Mouse (Mus musculus) testis, postnatal 14 days (tissue): ENCODE results near the gene Whrn.

ENCODE experiments used
- DNase-seq: peaks from one replicate; pipeline ENCODE4 v3.0.0; 2021; ENCODE audit warnings: low spot score

The Whrn gene

GRCm38 (mm10) chr4:63495915-63496278 is at the start of gene Whrn:
TSS of gene Whrn (minus strand) at chr4:63495991.
- peak; percentile 80 for DNase-seq

- no peak for DNase-seq
Measured at GRCm38 (mm10) chr4:63545231-63545958, 49.6 kb upstream of the Whrn start.

DNA sequence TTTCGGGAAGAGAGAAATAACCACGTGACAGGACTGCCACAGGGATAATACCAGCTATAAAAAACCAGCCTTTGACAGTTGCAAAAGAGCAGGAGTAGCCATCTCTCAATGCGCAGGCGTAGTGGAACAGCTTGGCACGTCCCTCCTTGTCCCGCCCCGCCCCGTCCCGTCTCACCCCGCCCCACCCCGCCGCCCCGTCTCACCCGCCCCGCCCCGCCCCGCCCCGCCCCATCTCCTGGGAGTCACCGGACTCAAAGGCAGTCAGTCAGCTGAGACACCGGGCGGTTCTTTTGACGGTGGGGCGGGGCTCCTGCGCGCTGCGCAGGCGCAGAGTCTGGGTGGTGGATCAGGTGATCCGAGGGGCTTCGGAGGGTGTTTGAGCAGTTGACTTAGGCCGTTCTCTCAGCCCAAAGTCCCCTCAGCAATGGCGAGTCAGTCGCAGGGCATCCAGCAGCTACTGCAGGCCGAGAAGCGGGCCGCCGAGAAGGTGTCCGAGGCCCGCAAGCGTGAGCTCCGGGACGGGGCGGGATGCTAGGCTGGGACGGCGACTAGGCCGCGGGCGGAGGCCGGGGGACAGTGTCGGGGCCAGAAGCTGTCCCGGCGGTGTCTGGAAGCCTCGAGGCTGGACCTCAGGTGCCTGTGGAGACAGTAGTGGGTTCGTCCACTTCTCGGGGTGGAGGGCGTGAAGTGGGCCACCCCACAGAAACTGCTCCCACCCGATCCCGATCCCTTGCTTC is 48.9 kb upstream of the Whrn start, which contains the start of gene Atp6v1g1:
Atp6v1g1 (plus strand) TSS at position 279 of the 737 bp plus-strand sequence.
- DNase-seq: peak; percentile 96

GRCm38 (mm10) chr4:63543746-63544493 is 48.1 kb upstream of the Whrn start:
- peak; percentile 38 for DNase-seq

GRCm38 (mm10) chr4:63542209-63542608 is 46.4 kb upstream of the Whrn start:
- DNase-seq: no peak

DNA sequence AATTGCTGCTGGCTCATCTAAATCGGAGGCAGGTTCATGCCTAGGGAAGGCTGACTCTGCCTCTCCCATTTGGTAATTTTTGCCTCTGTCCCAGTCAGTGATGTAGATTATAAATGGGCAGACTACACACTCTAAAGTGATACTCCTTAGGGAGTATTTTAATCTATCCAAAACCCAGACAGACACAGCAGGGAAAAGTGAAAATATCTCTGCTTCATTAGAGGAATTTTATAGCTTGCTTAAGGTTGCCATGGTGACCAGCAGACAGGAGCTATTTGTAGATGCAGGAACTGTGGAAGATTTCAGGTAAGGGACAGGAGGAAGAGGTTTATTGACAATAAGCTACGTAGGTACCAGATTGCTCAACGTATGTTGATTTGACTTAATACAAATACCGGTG is 41.8 kb upstream of the Whrn start:
- DNase-seq: no peak

GRCm38 (mm10) chr4:63530409-63530808 is 34.6 kb upstream of the Whrn start:
- no peak for DNase-seq

GRCm38 (mm10) chr4:63528946-63529345 is 33.2 kb upstream of the Whrn start:
- no peak for DNase-seq

GRCm38 (mm10) chr4:63525514-63525913 is 29.7 kb upstream of the Whrn start:
- no peak for DNase-seq

GRCm38 (mm10) chr4:63521813-63522419 is 26.1 kb upstream of the Whrn start:
- no peak for DNase-seq

DNA sequence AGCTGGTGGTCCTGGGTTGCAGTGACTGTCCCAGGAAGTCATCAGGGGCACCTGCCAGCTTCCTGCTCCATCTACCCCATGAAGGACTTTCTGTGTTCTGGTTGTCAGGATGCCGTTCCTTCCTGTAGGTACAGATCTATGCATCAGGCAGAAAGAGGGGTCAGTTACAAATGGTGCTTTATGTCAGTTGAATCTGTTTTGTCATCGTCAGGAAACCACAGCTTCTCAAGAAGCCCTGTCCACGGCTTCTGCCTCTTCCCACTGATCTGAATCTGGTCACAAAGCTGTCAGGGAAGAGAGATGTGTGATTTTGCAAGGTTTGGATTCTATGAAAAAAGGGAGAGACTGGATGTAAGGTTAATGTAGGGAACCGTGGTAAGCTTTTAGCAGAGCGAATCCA is 19.2 kb upstream of the Whrn start:
- DNase-seq: no peak

DNA sequence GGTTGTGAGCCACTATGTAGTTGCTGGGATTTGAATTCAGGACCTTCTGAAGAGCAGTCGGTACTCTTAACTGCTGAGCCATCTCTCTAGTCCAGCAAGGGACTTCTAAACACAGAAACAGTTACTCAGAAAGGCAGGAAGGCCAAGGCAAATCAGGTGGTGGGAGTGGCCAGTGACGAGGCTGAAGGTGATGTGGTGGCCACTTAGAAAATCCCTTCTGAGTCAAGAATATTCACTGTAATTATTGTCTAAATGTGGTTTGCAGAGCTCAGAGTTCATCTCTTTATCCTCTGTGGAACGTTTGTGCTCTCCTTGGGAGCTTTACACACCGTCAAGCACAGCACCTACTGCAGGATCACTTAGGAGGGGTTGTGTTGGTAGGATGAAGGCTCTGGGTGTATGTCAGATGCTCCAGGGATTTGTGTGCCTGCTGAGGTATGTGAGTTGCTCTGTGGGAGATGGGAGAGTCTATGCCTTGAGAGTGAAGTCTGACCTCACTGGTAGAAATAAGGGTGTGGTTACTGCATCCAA is 18.7 kb upstream of the Whrn start:
- no peak for DNase-seq

- DNase-seq: no peak
Measured at GRCm38 (mm10) chr4:63512921-63513320, 17.1 kb upstream of the Whrn start.

DNA sequence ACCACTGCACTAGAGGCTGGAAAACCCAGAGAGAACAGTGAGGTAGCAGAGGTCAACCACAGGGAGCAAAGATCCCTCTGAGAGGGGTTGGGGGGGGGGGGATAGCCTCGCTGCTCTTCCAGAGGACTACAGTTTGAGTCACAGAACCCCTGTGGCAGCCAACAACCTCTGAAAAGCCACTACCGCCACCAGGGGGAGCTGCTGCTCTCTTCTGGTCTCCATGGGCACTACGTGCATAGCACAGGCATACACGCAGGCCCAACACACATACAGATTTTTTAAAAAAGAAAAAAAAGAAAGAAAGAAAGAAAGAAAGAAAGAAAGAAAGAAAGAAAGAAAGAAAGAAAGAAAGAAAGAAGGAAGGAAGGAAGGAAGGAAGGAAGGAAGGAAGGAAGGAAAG is 12.4 kb upstream of the Whrn start:
- DNase-seq: peak; percentile 33

GRCm38 (mm10) chr4:63507478-63507877 is 11.7 kb upstream of the Whrn start:
- no peak for DNase-seq

- no peak for DNase-seq
Measured at GRCm38 (mm10) chr4:63503949-63504348, 8.2 kb upstream of the Whrn start.

DNA sequence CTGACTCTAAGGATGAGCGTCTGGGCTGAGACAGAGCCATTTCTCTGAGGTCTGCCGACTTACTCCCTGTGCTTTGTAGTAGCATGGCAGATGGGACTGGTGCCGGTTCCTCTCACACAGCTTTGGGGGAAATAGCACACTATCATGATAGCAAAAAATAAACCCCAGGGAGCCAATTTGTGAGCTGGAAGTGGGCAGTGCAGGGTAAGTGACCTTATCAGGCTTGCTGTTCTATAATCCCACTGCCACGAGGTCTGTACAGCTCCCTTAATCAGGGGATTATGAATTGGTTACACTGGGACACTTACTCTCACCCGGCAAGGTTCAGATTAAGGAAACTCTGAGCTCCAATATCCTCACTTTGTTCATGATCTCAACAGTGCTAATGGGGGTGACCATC is 5.3 kb upstream of the Whrn start:
- no peak for DNase-seq

DNA sequence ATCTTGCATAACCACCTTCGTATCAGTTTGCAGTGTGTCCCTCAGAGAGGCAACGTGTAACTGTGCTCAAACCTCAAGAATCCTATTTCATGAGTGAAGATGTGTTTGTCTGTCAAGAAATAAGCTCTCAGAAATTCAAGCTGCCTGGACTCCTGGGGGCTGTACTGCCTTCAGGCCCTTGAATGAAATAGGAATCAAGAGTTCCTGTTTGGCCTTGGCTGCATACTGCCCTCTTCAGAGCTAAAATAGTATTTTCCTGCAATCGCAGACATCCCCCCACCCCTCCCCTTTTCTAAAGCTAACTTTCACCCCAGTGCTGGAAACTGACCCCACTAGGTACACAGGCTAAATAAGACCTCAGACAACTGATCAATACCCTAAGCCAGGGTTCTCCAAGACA is 2.6 kb upstream of the Whrn start:
- no peak for DNase-seq

DNA sequence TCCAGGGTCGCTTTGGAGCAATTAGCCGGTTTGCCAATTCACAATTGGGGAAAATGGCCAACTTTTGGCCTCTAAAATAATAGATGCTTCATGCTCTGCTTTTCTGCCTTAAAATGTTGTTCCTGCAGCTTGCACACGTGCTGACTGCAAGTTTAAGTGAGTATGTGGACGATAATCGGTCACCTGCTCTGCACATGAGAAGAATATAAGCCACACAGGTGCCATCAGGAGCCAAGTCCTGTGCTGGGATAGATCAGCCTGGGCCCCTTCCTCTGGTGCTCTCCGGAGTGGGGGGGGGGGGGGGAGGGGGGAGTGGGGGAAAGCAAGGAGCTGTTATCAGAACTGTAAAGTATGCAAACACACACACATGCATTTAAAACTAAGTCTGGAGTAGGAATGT is 521 bp upstream of the Whrn start:
- no peak for DNase-seq

DNA sequence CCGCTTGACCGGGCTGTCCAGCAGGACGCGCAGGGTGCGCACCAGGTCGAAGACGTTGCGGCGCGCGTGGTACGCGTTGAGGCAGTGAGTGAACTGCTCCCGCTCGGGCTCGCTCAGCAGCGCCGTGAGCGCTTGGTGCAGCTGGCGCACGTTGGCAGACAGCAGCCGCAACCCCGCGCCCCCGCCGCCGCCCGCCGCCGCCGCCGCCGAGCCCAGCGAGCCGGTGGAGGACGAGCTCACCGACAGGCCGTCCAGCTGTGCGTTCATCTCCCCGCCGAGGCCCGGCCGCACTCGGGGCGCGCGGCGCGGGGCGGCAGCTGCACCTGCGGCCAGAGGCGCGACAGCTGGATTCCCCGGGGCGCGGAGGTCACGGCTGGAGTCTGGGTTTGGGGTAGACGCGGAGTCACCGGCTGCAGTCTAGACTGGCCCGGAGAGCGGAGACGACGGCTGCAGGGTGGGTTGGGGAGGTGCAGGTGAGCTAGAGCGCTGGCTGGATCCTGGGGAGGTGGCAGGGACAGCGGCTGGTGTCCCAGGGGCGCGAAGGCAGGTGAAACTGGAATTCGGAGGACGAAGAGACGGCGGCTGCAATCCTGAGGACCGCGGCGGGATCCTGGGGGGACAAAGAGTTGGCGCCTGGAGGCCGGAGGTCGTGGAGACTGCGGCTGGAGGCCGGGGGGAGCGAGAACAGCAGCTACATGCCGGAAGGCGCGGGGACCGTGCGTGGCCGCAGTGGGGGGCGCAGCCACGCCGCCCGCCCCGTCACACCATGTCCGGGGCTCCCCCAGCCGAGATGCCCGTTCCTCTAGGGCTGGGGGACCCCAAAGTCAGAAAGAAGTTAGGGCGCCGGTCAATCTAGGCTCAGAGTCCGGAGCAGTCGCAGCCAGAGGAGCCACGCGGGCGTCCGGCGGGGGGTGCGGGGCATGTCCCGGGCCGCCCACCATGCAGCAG is 550 bp downstream of the Whrn start:
- DNase-seq: peak; percentile 56

GRCm38 (mm10) chr4:63494401-63494966 is 1.3 kb downstream of the Whrn start:
- DNase-seq: no peak
